Mouse (Mus musculus) olfactory bulb, adult 2 months (tissue): ENCODE results near the gene Atg9a. TPM values are rescaled to one million over a fixed set of nuclear protein-coding genes. Genes with fewer than 3 reads are reported as not detected.

Source experiments
- H3K27ac ChIP-seq: fragments of 200-500 bp; 2 replicates; pipeline ENCODE4 v1.5.1; 2012; ENCODE audit warnings: low read depth, low read length; ENCODE audit not compliant: insufficient read depth
- H3K4me1 ChIP-seq: fragments of 200-500 bp; 2 replicates; pipeline ENCODE4 v1.6.1; 2012; ENCODE audit warnings: low read length; ENCODE audit not compliant: control insufficient read depth, insufficient read depth
- H3K4me3 ChIP-seq: fragments of 200-500 bp; 2 replicates; pipeline ENCODE4 v1.5.1; 2012; ENCODE audit warnings: mild to moderate bottlenecking, low read depth, low read length, moderate library complexity; ENCODE audit not compliant: insufficient read depth
- CTCF ChIP-seq: fragments of 200-500 bp; IDR thresholded peaks from 2 replicates; pipeline ENCODE4 v1.5.1; 2012; ENCODE audit warnings: low read depth, mild to moderate bottlenecking, low read length, moderate library complexity; ENCODE audit not compliant: insufficient read depth
- POLR2A ChIP-seq: fragments of 200-500 bp; IDR thresholded peaks from 2 replicates; pipeline ENCODE4 v1.6.1; 2012; ENCODE audit warnings: mild to moderate bottlenecking, low read depth, low read length, moderate library complexity; ENCODE audit not compliant: insufficient read depth
- WGBS: fragments of 180-500 bp; shearing (Covaris S2); methylation state at CpG from one replicate; pipeline ENCODE4 v1.1.7; 2018; 5-methylcytosine and 5-hydroxymethylcytosine counted together
- polyA plus RNA-seq: library from polyadenylated mRNA; stranded (reverse); fragments of >200 nt; gene quantifications from 2 replicates; pipeline ENCODE4 v1.2.4, GENCODE M21; 2012; ENCODE audit warnings: low replicate concordance; ENCODE audit not compliant: missing spikeins, insufficient read depth, insufficient read length

Gene Atg9a
- polyA plus RNA-seq, 1 experiment: not detected

DNA sequence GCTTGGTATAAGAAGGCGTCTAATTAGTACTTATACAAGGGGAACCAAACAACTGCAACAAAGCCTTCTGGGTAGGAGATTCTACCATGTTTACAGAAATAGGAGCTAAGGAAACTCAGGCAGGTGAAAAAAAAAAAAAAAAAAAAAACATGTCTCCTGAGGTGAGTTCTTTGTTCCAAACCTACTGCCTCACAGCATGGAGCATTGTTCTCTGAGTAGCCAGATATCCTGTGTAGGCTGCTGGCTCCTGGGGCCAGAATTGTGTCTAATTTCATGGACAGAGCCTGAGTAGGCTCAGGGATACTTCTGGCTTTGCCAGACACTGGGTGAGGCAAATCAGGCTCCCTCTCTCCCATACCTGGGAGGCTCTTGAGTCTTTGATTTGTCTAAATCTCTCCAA is 35.7 kb upstream of the Atg9a start:
- H3K4me3 ChIP-seq: no peak overlapping the region
- H3K4me1 ChIP-seq: peaks cover 4% of the 10 kb centered on the region; the same call in 1 of the 2 replicates
- TF ChIP-seq CTCF (no peak), POLR2A (no peak)
- H3K27ac ChIP-seq: no peak overlapping the region
- 51% methylated on average over 1 of the region's 1 CpGs for WGBS

DNA sequence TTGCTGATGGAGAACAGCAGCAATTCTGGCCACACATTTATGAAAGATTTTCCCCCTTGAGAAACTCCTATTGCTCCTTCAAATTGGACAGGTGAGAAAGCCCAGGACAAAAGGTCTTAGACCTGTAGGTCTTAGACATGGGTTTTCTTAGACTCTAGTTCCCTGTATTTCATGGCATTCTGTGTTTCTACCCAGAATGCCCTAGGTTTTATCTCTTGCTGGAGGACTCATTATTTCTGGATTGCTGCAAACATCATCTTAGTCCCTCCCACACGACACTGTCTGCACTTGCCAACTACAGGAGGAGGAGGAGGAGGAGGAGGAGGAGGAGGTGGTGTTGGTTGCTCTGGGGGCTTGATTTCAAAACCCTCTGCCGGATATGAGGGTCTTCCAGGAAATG is 34.1 kb upstream of the Atg9a start:
- Histone ChIP-seq H3K27ac (no peak overlapping the region), H3K4me3 (no peak overlapping the region), H3K4me1 (peaks cover 4% of the 10 kb centered on the region; the same call in 1 of the 2 replicates)
- WGBS: 69% methylated on average over 2 of the region's 2 CpGs
- TF ChIP-seq CTCF (no peak), POLR2A (no peak)

DNA sequence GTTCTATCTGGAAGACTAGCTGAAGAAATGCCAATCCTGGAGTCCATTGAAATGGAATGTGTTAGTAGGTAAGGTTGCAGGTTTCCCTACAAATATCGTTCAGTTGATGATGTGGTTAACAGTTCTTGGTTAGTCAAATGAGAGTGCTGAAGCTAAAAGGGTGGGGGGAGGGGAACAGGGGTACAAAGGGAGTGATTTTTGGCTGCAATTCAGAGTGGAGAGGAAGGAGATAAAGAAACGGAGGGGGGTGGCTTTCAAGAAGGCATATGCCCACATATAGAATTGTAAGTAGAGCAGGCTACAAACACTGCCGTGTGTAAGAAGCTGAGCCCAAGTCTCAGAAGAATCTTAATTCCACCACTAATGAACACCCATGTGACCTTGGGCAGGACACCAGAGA is 33.5 kb upstream of the Atg9a start:
- WGBS: 40% methylated on average over 3 of the region's 3 CpGs

DNA sequence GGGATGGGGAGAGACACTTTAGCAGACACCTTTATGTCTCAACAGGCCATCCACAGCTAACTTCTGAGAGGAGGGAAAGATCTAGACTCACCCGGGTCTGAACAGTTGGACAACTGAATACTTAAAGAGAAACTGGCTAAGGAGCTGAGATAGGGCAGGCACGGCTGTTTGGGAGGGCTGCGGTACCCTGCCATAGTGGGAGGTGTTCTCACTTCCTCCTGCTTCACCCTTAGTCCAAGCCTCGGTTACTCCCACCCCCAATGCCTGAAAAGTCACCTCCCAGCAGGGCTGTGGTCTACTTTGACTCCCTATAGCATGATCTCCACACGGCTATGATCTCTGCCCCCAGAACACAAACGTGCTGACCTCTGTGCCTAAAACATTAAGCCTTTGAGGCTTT is 31.5 kb upstream of the Atg9a start:
- WGBS: 70% methylated on average over 6 of the region's 6 CpGs

More for the DNA sequence above, 33.5 kb upstream of the Atg9a start:
- Histone ChIP-seq H3K4me3 (no peak overlapping the region), H3K4me1 (peaks cover 4% of the 10 kb centered on the region; the same call in 1 of the 2 replicates), H3K27ac (no peak overlapping the region)
- no peak for TF ChIP-seq CTCF
- no peak for TF ChIP-seq POLR2A

DNA sequence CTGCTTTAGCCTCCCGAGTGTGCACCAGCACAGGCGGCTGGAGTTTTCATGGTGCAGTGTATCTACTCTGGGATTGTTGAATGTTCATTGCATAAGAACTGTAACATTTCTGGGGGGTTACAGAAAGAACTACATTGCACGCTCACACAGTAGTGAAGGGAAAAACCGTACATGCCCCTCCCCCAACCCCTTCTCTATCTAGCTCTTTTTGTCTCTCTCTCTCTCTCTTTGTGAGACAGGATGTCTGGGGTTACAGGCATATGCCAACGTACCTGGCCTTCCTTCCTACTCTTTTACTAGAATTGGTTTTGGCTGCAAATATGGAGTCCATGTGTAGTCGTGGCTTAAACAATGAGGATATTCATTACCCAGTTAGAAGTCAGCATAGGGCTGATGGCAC is 30.9 kb upstream of the Atg9a start:
- no peak for TF ChIP-seq CTCF
- TF ChIP-seq POLR2A: no peak
- H3K4me1 ChIP-seq: peaks cover 14% of the 10 kb centered on the region
- H3K27ac ChIP-seq: no peak overlapping the region
- 81% methylated on average over 6 of the region's 6 CpGs for WGBS
- no peak overlapping the region for H3K4me3 ChIP-seq

More for the DNA sequence above, 31.5 kb upstream of the Atg9a start:
- Histone ChIP-seq H3K27ac (no peak overlapping the region), H3K4me1 (peaks cover 9% of the 10 kb centered on the region), H3K4me3 (no peak overlapping the region)
- TF ChIP-seq POLR2A: no peak
- no peak for TF ChIP-seq CTCF

DNA sequence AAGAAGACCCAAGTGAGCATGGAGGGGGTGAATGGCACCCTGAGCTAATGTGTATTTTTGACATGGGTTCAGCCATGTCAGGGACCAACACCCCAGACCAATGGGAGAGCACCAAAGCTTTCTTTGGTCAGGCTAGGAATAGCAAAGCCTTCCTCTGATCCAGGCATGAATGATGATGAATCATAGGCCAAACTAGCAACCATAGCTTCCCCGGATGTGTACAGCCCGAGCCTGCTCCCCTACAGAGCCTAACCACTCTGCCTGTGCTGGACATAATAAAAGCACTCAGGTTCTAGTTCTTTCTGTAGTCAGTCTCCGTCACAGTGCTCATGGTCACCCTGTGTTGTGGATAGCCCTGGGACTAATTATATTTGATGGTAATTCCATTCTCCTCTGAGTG is 29.5 kb upstream of the Atg9a start:
- no peak overlapping the region for H3K4me3 ChIP-seq
- H3K27ac ChIP-seq: no peak overlapping the region
- TF ChIP-seq CTCF (no peak), POLR2A (no peak)
- H3K4me1 ChIP-seq: peaks cover 18% of the 10 kb centered on the region
- WGBS: 71% methylated on average over 3 of the region's 3 CpGs

DNA sequence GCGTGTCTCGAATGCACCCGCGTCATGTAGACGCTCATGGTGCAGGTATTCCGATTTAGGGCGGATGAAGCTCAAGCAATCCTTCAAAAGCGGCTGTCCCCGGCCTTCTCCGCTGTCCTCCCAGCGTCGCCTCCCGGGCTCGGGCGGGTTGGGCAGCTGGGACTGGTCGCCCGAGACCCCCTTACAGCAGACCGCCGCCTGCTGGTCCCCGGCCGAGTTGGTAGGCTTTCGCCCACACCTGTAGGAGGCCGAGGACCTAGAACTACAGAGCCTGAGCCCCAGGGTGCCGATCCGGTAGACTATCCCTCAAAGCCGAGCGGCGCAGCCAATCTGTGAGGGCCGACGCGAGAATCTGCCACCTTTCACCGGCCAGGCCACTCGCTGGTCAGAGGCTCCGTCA is 27.5 kb upstream of the Atg9a start, which contains the start of gene Tuba4a:
Gene Tuba4a (minus strand): TSS at position 335 of the 400 bp plus-strand sequence.
- Histone ChIP-seq H3K4me3 (peak within 1 kb of the TSS; percentile 65), H3K27ac (peak within 1 kb of the TSS; percentile 31; the same call in 1 of the 2 replicates), H3K4me1 (peaks cover 28% of the 10 kb centered on the region)
- 0 out of 2 replicates have a peak, but pooled peaks have one; percentile 7 for TF ChIP-seq CTCF
- TF ChIP-seq POLR2A: no peak
- 3% methylated on average over 34 of the region's 34 CpGs for WGBS

DNA sequence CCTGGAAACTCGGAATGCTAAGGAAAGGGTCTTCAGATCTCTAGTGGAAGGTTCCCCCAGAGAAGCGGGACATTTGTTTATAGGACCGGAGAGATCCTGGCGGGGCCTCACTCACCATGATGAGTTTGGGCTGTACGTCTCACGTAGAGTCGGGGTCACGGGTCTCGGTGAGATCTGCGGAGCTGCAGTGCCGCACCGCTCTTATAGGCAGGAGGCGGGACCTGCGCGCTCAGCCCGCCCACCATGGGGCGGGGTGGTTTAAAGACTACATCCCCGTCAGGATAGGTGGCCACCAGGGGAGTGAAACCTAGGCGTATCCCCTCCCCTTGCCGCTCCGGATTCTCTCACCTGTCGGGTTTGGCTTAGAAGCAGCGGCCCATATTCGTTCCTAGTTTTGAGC is 27.1 kb upstream of the Atg9a start:
- Histone ChIP-seq H3K4me1 (peaks cover 28% of the 10 kb centered on the region), H3K27ac (peak overlapping the region; percentile 31; the same call in 1 of the 2 replicates), H3K4me3 (peak overlapping the region; percentile 65)
- TF ChIP-seq POLR2A (peak; percentile 96), CTCF (peak; percentile 53; the same call in 1 of the 2 replicates)
- under 1% methylated on average over 24 of the region's 24 CpGs for WGBS

DNA sequence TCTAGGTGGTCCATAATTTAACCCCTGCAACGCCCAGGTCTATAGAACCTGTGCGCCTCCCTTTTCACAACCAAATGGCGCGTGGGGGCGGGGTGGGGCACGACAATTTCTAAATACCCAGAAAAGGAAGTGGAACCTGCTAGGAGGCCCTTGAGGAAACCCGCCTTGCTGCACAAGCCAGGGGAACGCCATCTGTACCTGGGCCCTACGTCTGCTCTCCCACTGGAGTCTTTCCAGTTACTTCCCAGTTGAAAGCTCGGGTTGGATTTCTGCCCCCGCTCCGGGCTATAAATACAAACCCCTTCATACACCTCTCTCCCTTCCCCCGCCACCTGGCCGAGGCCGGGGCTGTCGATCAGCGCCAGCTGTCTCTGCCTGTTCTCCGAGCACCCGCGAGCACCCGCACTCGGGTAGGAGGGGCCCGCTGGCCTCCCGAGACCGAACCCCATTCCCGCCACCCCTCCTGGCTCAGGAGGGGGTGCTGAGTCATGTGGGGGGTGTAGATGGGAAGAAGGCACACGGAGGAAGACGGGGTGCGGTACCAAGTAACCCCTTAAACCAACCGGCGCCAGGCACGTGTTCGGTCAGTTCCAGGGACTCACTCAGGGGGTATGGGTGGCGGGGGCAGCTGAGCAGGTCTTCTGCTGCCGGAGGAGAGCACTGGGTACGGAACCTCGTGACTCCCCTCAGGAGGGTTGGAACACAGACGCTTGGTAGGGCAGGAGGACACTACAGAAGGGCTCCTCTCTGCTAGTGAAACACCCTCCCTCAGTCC is 26.4 kb upstream of the Atg9a start:
- peak overlapping the region; percentile 65 for H3K4me3 ChIP-seq
- 2% methylated on average over 38 of the region's 38 CpGs for WGBS
- peak overlapping the region; percentile 31; the same call in 1 of the 2 replicates for H3K27ac ChIP-seq
- peaks cover 28% of the 10 kb centered on the region for H3K4me1 ChIP-seq
- no peak for TF ChIP-seq CTCF
- 0 out of 2 replicates have a peak, but pooled peaks have one; percentile 18 for TF ChIP-seq POLR2A
